Mouse (Mus musculus) thymus, adult 2 months (tissue): Measurements from ENCODE around the gene Pigf.

ENCODE experiments used
- CTCF ChIP-seq: fragments of 200-500 bp; IDR thresholded peaks from 2 replicates; pipeline ENCODE4 v1.5.1; 2012; ENCODE audit warnings: mild to moderate bottlenecking, control low read depth, low read length, moderate library complexity, borderline replicate concordance; ENCODE audit not compliant: control insufficient read depth, poor library complexity, insufficient read depth; ENCODE audit errors: extremely low read depth
- POLR2A ChIP-seq: fragments of 200-500 bp; IDR thresholded peaks from 2 replicates; pipeline ENCODE4 v1.6.1; 2012; ENCODE audit warnings: mild to moderate bottlenecking, low read length, control low read depth, moderate library complexity; ENCODE audit not compliant: control insufficient read depth, poor library complexity, insufficient read depth; ENCODE audit errors: extremely low read depth

- TF ChIP-seq POLR2A: no peak
- TF ChIP-seq CTCF: no peak
Measured at GRCm38 (mm10) chr17:87049696-87050095, 24.5 kb upstream of the Pigf start.
